Mouse (Mus musculus): ENCODE data around the gene Dnm3. TPM values are rescaled to one million over a fixed set of nuclear protein-coding genes. Genes with fewer than 3 reads are reported as not detected.

Dnm3 gene
- total RNA-seq, 2 experiments from 2014 or later: 7.9 to 17.7 TPM

- no peak for DNase-seq
These were observed 368.4 kb downstream of the Dnm3 start for GRCm38 (mm10) chr1:162109437-162109813.

GRCm38 (mm10) chr1:162108726-162109436 lies 369.0 kb downstream of the Dnm3 start:
- DNase-seq: no peak

- DNase-seq: no peak
These were observed 369.6 kb downstream of the Dnm3 start for GRCm38 (mm10) chr1:162108181-162108671.

- no peak for DNase-seq
These were observed 370.7 kb downstream of the Dnm3 start for GRCm38 (mm10) chr1:162107011-162107606.

GRCm38 (mm10) chr1:162100961-162101830 lies 376.6 kb downstream of the Dnm3 start:
- no peak for DNase-seq

- DNase-seq: peak in 1 of 2 experiments; percentile 3
These were observed 377.6 kb downstream of the Dnm3 start for GRCm38 (mm10) chr1:162100033-162100820.

GRCm38 (mm10) chr1:162099203-162099602 lies 378.6 kb downstream of the Dnm3 start:
- no peak for DNase-seq

GRCm38 (mm10) chr1:162094523-162095272 lies 383.1 kb downstream of the Dnm3 start:
- DNase-seq: no peak

GRCm38 (mm10) chr1:162093806-162094522 lies 383.9 kb downstream of the Dnm3 start:
- peak in 1 of 2 experiments; percentile 8 for DNase-seq

- peak in 1 of 2 experiments; percentile 3 for DNase-seq
These were observed 384.8 kb downstream of the Dnm3 start for GRCm38 (mm10) chr1:162092899-162093659.

GRCm38 (mm10) chr1:162092401-162092800 lies 385.4 kb downstream of the Dnm3 start:
- DNase-seq: no peak

- no peak for DNase-seq
These were observed 393.9 kb downstream of the Dnm3 start for GRCm38 (mm10) chr1:162083886-162084478.

GRCm38 (mm10) chr1:162083354-162083753 lies 394.5 kb downstream of the Dnm3 start:
- DNase-seq: no peak

GRCm38 (mm10) chr1:162082711-162083110 lies 395.1 kb downstream of the Dnm3 start:
- DNase-seq: no peak

GRCm38 (mm10) chr1:162081693-162082372 lies 396.0 kb downstream of the Dnm3 start:
- DNase-seq: no peak

GRCm38 (mm10) chr1:162079989-162080388 lies 397.8 kb downstream of the Dnm3 start:
- no peak for DNase-seq

GRCm38 (mm10) chr1:162077454-162077853 lies 400.4 kb downstream of the Dnm3 start:
- DNase-seq: no peak

GRCm38 (mm10) chr1:162076581-162077001 lies 401.2 kb downstream of the Dnm3 start:
- DNase-seq: peak in 1 of 2 experiments; percentile 10

Data from adrenal gland, postnatal 36 days (tissue).